Mouse (Mus musculus): ENCODE measurements around the gene Gpr156.

DNA sequence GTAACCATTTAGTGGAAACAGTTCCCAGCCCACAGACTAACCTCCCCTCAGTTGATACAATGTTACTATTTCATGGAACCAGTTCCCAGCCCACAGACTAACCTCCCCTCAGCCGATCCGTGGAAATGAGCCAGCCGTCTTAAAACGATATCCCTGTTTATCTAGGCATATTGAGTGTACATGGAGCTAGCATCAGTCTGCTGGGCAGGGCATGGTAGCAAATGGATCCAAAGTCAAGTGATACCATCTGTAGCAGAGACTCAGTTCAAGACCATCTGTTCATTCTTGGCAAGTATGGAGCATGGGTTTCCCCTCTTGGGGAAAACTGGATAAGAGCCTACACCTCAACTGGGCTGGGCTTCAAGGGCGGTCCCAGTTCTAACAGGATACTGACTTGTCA lies 128.3 kb downstream of the Gpr156 start:
- TF ChIP-seq POLR2A (IDR thresholded peaks at IDR 0.05; ENCODE audit: low read depth, low read length) (no peak), CTCF (conservative IDR thresholded peaks at IDR 0.05 in 1 of 2, IDR thresholded peaks at IDR 0.05 in 1 of 2; ENCODE audit: low read depth in 2 of 2, low read length in 2 of 2) (no peak), USF1 (IDR thresholded peaks at IDR 0.05; ENCODE audit: low read depth, low read length) (no peak), EP300 (IDR thresholded peaks at IDR 0.05; ENCODE audit: low read length) (no peak), ZMIZ1 (IDR thresholded peaks at IDR 0.05; ENCODE audit: low read depth, low read length) (no peak)

Data from CH12.LX (cell line).